Mouse (Mus musculus) liver, adult 10 weeks (tissue): ENCODE measurements around the gene Ddx1. TPM values are rescaled to one million over a fixed set of nuclear protein-coding genes. Genes with fewer than 3 reads are reported as not detected.

ENCODE experiments used
- polyA plus RNA-seq: library from polyadenylated mRNA; stranded (reverse); fragments of 350-450 nt; fragmentation: Illumina TruSeq; extraction: RNeasy Lipid Tissue Mini Kit (QIAGEN cat#74804); gene quantifications from one replicate; pipeline ENCODE4 v1.2.3, GENCODE M21; 2014; ENCODE audit warnings: low read depth, low replicate concordance

Ddx1 gene
- 127 TPM for polyA plus RNA-seq

DNA sequence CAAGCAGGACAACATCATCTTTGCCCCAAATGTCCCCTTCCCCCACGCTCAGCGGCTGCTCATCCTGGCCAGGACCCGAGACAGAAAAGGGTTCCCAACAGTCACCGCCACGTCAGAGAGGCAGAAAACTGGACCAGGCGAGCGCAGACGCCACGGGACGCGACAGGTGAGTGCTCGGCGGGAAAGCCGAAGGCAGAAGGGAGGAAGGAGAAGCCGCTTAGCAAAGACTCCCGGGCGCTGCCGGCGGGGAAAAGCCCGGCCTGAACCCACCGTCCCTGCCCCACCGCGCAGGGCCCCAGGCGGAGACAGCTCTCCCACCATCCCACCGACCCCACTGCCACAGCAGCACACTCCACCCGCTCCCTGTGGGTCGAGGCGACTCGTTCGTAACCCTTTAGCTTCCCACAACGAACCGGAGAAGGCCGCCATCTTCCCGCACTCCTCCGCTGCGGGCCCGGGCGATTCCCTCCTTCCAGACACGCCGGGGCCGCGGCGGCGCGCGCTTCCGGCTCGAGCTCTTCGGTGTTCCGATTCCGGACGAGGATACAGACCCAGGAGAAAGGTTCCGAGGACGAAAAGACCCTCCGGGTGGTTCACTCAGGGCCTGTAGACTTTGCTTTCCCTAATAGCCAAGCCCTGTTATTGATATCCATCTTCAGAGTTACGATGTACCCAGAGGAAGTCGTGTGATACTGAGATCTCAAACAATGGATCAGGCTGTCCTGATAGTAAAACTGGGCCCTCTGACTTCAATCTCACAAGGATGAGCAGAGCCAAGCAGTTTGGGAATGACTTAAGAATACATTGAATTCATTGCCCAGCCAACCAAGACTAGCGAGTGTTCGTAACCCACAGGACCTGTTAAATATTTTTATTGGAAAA, at the start of gene Ddx1:
Ddx1 (minus strand) TSS at position 523 of the 882 bp plus-strand sequence.

DNA sequence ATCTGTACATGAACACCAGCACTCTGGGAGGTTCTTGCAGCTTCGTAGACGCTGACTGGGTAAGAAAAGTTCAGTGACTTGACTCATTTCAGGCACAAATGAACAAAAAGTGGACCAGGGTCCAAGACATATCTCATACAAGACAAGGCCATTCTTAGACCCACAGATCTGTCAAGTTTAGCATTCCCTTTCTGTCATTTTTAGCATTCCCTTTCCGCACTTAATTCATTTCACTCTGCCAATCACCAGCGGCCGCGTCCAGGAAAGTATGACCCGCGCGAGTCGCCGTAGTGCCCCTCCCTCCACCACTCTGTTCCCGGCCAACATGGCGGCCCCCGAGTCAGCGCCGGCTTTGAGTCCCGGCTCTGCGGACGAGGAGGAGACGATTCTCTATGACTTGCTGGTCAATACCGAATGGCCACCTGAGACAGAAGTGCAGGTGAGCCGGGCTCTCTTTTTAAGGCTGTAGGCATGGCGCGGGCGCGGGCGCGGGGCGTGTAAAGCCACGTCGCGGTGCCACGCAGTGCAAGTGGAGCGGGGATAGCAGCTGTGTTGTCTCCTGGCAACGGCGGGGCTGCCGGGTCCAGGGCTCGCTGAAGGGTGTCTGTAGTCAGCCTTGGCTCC, 19.9 kb upstream of the Ddx1 start, which contains the start of gene Nbas:
Nbas (plus strand) TSS at position 308 of the 624 bp plus-strand sequence.

Other genes with a start within 250 kb of the Ddx1 start
- gene Nbas, start 19.9 kb upstream of the Ddx1 start, polyA plus RNA-seq, result 6.6 TPM